1 mouse cellular context compared by ENCODE assay signal in genomic region chr1:87183998-87184750, GRCm38 (mm10).
TF ChIP-seq lines count a peak whose summit lies in the region.

No protein-coding gene starts in this region.

TF ChIP-seq in MEL, 35 proteins besides CTCF, POLR2A, EP300 and RAD21 (continued from another document):
- TF ChIP-seq TAL1 (IDR thresholded peaks at IDR 0.05; ENCODE audit: low read length), result no peak
